Mouse (Mus musculus) forebrain, postnatal 0 days (tissue): Measurements from ENCODE around the gene Coq10b. TPM values are rescaled to one million over a fixed set of nuclear protein-coding genes. Genes with fewer than 3 reads are reported as not detected.
"Not testable (repeated sequence)": the region's sequence is repeated elsewhere in the genome, so short reads cannot be mapped to it uniquely, and the experiment has no call there.

Experiments
- ATAC-seq: fragments of 200-750 bp; cut with Nextera tagmentation; 2 replicates; pipeline ENCODE4 v1.8.0; 2017; ENCODE audit warnings: mild to moderate bottlenecking, moderate library complexity
- DNase-seq: peaks from one replicate; pipeline ENCODE4 v3.0.0-alpha.2; 2015
- H3K27ac ChIP-seq: fragments of 300-500 bp; sonication (generic); 2 replicates; pipeline ENCODE4 v1.5.1; 2014; ENCODE audit warnings: low read depth, mild to moderate bottlenecking, antibody characterized with exemption, low read length, moderate library complexity, mixed read lengths
- H3K27me3 ChIP-seq: fragments of 300-500 bp; sonication (generic); 2 replicates; pipeline ENCODE4 v1.6.1; 2014; ENCODE audit warnings: mild to moderate bottlenecking, low read length, mixed read lengths; ENCODE audit not compliant: insufficient read depth
- H3K36me3 ChIP-seq: fragments of 300-500 bp; sonication (generic); 2 replicates; pipeline ENCODE4 v1.6.1; 2014; ENCODE audit warnings: mild to moderate bottlenecking, moderate library complexity; ENCODE audit not compliant: insufficient read depth
- H3K4me1 ChIP-seq: fragments of 300-500 bp; sonication (generic); 2 replicates; pipeline ENCODE4 v1.6.1; 2014; ENCODE audit warnings: antibody characterized with exemption; ENCODE audit not compliant: insufficient read depth
- H3K4me2 ChIP-seq: fragments of 300-500 bp; sonication (generic); 2 replicates; pipeline ENCODE4 v1.6.1; 2014; ENCODE audit warnings: low read depth, mild to moderate bottlenecking, moderate library complexity
- H3K4me3 ChIP-seq: fragments of 300-500 bp; sonication (generic); 2 replicates; pipeline ENCODE4 v1.5.1; 2014; ENCODE audit warnings: low read depth, low read length, mixed read lengths
- H3K9ac ChIP-seq: fragments of 300-500 bp; sonication (generic); 2 replicates; pipeline ENCODE4 v1.6.1; 2014; ENCODE audit warnings: mild to moderate bottlenecking
- H3K9me3 ChIP-seq: fragments of 300-500 bp; sonication (generic); 2 replicates; pipeline ENCODE4 v1.6.1; 2016; ENCODE audit warnings: low read length
- CTCF ChIP-seq: sonication (generic); IDR thresholded peaks from 2 replicates; pipeline ENCODE4 v1.5.1; 2016; ENCODE audit warnings: antibody characterized with exemption, control low read depth, low read depth
- WGBS: fragments of 180-500 bp; shearing (Covaris S2); extraction: QIAGEN DNeasy Blood & Tissue Kit; methylation state at CpG from one replicate; pipeline ENCODE4 v1.1.7; 2014; 5-methylcytosine and 5-hydroxymethylcytosine counted together
- polyA plus RNA-seq: library from polyadenylated mRNA; unstranded; fragments of >200 nt; fragmentation: Nextera tagmentation; extraction: Ambion mirVana; gene quantifications from 2 replicates; pipeline ENCODE4 v1.2.1, GENCODE M21; 2015
- total RNA-seq: library from RNA; depleted of rRNA; stranded (reverse); fragments of >200 nt; gene quantifications from 2 replicates; pipeline ENCODE4 v1.2.3, GENCODE M21; 2014; rRNA removed

Coq10b gene
- total RNA-seq (26.1 and 28.9 TPM in 2 replicates), polyA plus RNA-seq (25.8 and 27.0 TPM in 2 replicates)

- TF ChIP-seq CTCF = peak; percentile 45; the same call in 1 of the 2 replicates
- peak within 1 kb of the TSS; percentile 77 for H3K4me2 ChIP-seq
- peak within 1 kb of the TSS; percentile 71 for H3K9ac ChIP-seq
- no peaks in the 10 kb centered on the region for H3K27me3 ChIP-seq
- H3K4me3 ChIP-seq = peak within 1 kb of the TSS; percentile 93
- H3K27ac ChIP-seq = peak within 1 kb of the TSS; percentile 64
- peak; percentile 99 for DNase-seq
- H3K4me1 ChIP-seq = peaks cover 7% of the 10 kb centered on the region; the same call in 1 of the 2 replicates
- ATAC-seq = peak; percentile 100
- H3K36me3 ChIP-seq = no peaks in the 10 kb centered on the region
- no peaks in the 10 kb centered on the region for H3K9me3 ChIP-seq
- under 1% methylated on average over 46 of the region's 46 CpGs for WGBS
Measured at GRCm38 (mm10) chr1:55052355-55052953, at the start of gene Coq10b. Gene Coq10b, plus strand, starts transcription at chr1:55052770.

- not testable (repeated sequence) for DNase-seq, H3K9me3 ChIP-seq, H3K4me3 ChIP-seq, H3K27me3 ChIP-seq, H3K4me1 ChIP-seq, H3K4me2 ChIP-seq, ATAC-seq, H3K9ac ChIP-seq, H3K27ac ChIP-seq
- peaks cover 42% of the 10 kb centered on the region for H3K36me3 ChIP-seq
- 92% methylated on average over 2 of the region's 2 CpGs for WGBS
Measured at GRCm38 (mm10) chr1:55008313-55008712, 44.3 kb upstream of the Coq10b start.

GRCm38 (mm10) chr1:55012513-55012912, 40.1 kb upstream of the Coq10b start:
- ATAC-seq (0 out of 2 replicates have a peak, but pooled peaks have one; percentile 27), DNase-seq (no peak)
- Histone ChIP-seq H3K27ac (no peak overlapping the region), H3K4me2 (no peak overlapping the region), H3K27me3 (no peaks in the 10 kb centered on the region), H3K36me3 (peaks cover 45% of the 10 kb centered on the region), H3K9ac (no peak overlapping the region), H3K4me1 (no peaks in the 10 kb centered on the region), H3K4me3 (no peak overlapping the region), H3K9me3 (no peaks in the 10 kb centered on the region)
- WGBS = 49% methylated on average over 3 of the region's 3 CpGs
- no peak; the same call in 1 of the 2 replicates for TF ChIP-seq CTCF

GRCm38 (mm10) chr1:55021907-55022306, 30.7 kb upstream of the Coq10b start:
- no peak overlapping the region for H3K4me2 ChIP-seq
- peaks cover 7% of the 10 kb centered on the region; the same call in 1 of the 2 replicates for H3K4me1 ChIP-seq
- no peak overlapping the region for H3K4me3 ChIP-seq
- no peak overlapping the region for H3K27ac ChIP-seq
- DNase-seq = no peak
- no peak for TF ChIP-seq CTCF
- H3K9me3 ChIP-seq = no peaks in the 10 kb centered on the region
- no peak for ATAC-seq
- H3K9ac ChIP-seq = no peak overlapping the region
- peaks cover 14% of the 10 kb centered on the region for H3K36me3 ChIP-seq
- H3K27me3 ChIP-seq = no peaks in the 10 kb centered on the region

GRCm38 (mm10) chr1:55025656-55026430, 26.7 kb upstream of the Coq10b start:
- peak overlapping the region; percentile 42; the same call in 1 of the 2 replicates for H3K27ac ChIP-seq
- TF ChIP-seq CTCF = no peak

GRCm38 (mm10) chr1:55026444-55027252, 25.9 kb upstream of the Coq10b start:
- WGBS = under 1% methylated on average over 55 of the region's 55 CpGs

More at GRCm38 (mm10) chr1:55025656-55026430, 26.7 kb upstream of the Coq10b start:
- 16% methylated on average over 10 of the region's 10 CpGs for WGBS
- no peaks in the 10 kb centered on the region for H3K27me3 ChIP-seq
- H3K4me3 ChIP-seq = peak overlapping the region; percentile 80
- peak overlapping the region; percentile 95 for H3K9ac ChIP-seq
- peak overlapping the region; percentile 72 for H3K4me2 ChIP-seq
- H3K4me1 ChIP-seq = peaks cover 7% of the 10 kb centered on the region; the same call in 1 of the 2 replicates
- H3K36me3 ChIP-seq = no peaks in the 10 kb centered on the region
- H3K9me3 ChIP-seq = no peaks in the 10 kb centered on the region
- ATAC-seq (no peak), DNase-seq (peak; percentile 26)

More at GRCm38 (mm10) chr1:55026444-55027252, 25.9 kb upstream of the Coq10b start:
- no peaks in the 10 kb centered on the region for H3K36me3 ChIP-seq
- peak overlapping the region; percentile 95 for H3K9ac ChIP-seq
- H3K27me3 ChIP-seq = no peaks in the 10 kb centered on the region
- no peak for TF ChIP-seq CTCF
- H3K27ac ChIP-seq = peak overlapping the region; percentile 95
- DNase-seq (no peak), ATAC-seq (peak; percentile 69)
- peak overlapping the region; percentile 80 for H3K4me3 ChIP-seq
- H3K9me3 ChIP-seq = no peaks in the 10 kb centered on the region
- H3K4me2 ChIP-seq = peak overlapping the region; percentile 72
- peaks cover 7% of the 10 kb centered on the region; the same call in 1 of the 2 replicates for H3K4me1 ChIP-seq
